Mouse (Mus musculus): ENCODE data around the gene Olfr137. TPM values are rescaled to one million over a fixed set of nuclear protein-coding genes. Genes with fewer than 3 reads are reported as not detected.

The Olfr137 gene
- not detected in 2 replicates for polyA plus RNA-seq (2021; fragmentation: Nextera tagmentation)
- long read RNA-seq, experiment 1 = 0 reads
- long read RNA-seq, experiment 2 = 0 reads

GRCm38 (mm10) chr17:38307470-38307869 is at the start of gene Olfr137:
TSS of gene Olfr137 (minus strand) at chr17:38307570.

GRCm38 (mm10) chr17:38329531-38329930 is 22.2 kb upstream of the Olfr137 start, which contains the start of gene Olfr136:
TSS of gene Olfr136 (plus strand) at chr17:38329831.

DNA sequence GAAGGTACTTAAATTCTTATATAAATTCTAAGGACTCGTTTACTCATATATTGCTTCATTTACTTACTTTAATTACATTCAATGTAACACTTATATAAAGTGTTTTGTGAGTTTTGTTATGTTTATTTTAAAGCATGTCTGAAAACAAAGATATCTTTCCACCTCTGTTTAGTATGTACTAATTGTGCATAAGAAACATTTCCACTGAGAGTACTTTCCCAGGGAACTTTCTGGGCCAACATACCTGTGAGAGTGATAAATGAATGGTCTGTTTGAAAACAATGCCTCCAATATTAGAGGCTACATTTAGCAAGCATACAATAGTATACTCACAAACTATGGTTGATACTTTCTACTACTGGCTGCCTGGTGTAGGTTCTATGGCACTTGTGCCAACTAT is 46.6 kb downstream of the Olfr137 start, which contains the start of gene Olfr138:
TSS of gene Olfr138 (plus strand) at position 301 of the 400 bp plus-strand sequence.

Other genes with a start within 250 kb of the Olfr137 start
- not detected in 2 replicates for gene Olfr129, start 247.5 kb downstream of the Olfr137 start, polyA plus RNA-seq (2021; fragmentation: Nextera tagmentation)
- gene Olfr130, start 243.6 kb downstream of the Olfr137 start, polyA plus RNA-seq (2021; fragmentation: Nextera tagmentation) = not detected in 2 replicates
- gene Olfr131, start 218.9 kb downstream of the Olfr137 start, polyA plus RNA-seq (2021; fragmentation: Nextera tagmentation) = not detected in 2 replicates
- gene Olfr132, start 173.0 kb downstream of the Olfr137 start, polyA plus RNA-seq (2021; fragmentation: Nextera tagmentation) = not detected in 2 replicates
- gene Olfr133, start 162.3 kb downstream of the Olfr137 start, polyA plus RNA-seq (2021; fragmentation: Nextera tagmentation) = not detected in 2 replicates
- gene Olfr134, start 136.2 kb downstream of the Olfr137 start, polyA plus RNA-seq (2021; fragmentation: Nextera tagmentation) = not detected in 2 replicates
- gene Olfr135, start 103.2 kb downstream of the Olfr137 start, polyA plus RNA-seq (2021; fragmentation: Nextera tagmentation) = not detected in 2 replicates
- not detected in 2 replicates for gene Olfr138, start 46.5 kb downstream of the Olfr137 start, polyA plus RNA-seq (2021; fragmentation: Nextera tagmentation)
- not detected in 2 replicates for gene Olfr136, start 22.3 kb upstream of the Olfr137 start, polyA plus RNA-seq (2021; fragmentation: Nextera tagmentation)
- gene Esp36, start 112.6 kb upstream of the Olfr137 start, polyA plus RNA-seq (2021; fragmentation: Nextera tagmentation) = not detected in 2 replicates
- gene Esp34, start 246.6 kb upstream of the Olfr137 start, polyA plus RNA-seq (2021; fragmentation: Nextera tagmentation) = not detected in 2 replicates

Measured in layer of hippocampus, adult 6 months (tissue).